Mouse (Mus musculus) embryonic fibroblast, embryonic 13.5 days (primary cell): ENCODE results near the gene Piwil1.

Experiments
- CTCF ChIP-seq: IDR thresholded peaks from 2 replicates; pipeline ENCODE4 v1.5.1; 2011; ENCODE audit warnings: mild to moderate bottlenecking, control low read depth, low read length, moderate library complexity, borderline replicate concordance; ENCODE audit not compliant: insufficient read depth
- POLR2A ChIP-seq: IDR thresholded peaks from 2 replicates; pipeline ENCODE4 v1.6.1; 2011; ENCODE audit warnings: low read depth, mild to moderate bottlenecking, control low read depth, low read length, moderate library complexity

- TF ChIP-seq CTCF (0 out of 2 replicates have a peak, but pooled peaks have one; percentile 20), POLR2A (no peak)
These were observed 28.3 kb downstream of the Piwil1 start for GRCm38 (mm10) chr5:128730634-128731033.
